In the genomic region with DNA sequence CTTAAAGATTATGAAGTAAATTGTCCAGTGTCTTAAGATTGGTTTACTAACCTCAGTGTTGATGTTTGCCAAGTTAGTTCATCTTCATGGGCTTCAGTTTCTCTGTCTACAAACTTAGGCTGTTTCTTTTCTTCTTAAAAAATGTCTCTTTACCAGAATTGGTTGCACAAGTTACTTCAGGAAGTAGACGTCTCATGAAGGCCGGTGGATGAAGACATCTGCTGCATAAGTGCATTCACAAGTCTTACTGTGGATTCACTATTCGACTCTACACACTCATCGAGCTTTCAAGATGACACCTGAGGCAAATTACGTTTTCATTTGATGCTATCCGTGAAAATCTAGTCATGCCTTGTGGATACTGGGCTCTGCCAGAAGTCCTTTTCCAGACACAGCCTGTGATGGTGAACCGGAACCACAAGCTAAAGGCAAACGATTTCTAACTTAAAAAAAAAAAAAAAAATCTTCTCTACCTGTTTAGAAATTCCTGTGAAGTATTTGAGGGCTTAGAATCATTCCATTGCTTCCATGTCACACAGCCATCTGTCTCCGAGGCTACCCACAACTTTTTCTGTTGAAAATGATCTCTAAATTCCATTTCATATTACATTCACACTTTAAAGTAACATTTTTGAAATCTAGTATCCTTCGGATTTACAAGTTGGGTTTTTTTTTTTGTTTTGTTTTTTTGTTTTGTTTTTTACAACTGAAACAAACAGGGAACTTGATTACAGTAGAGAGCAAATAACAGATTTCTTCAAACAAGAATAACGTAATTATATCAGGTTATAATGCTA, we compare ENCODE assay signal across 11 mouse cellular contexts. TPM values are rescaled to one million over a fixed set of nuclear protein-coding genes. Genes with fewer than 3 reads are reported as not detected.
DNase-seq lines count a peak whose midpoint lies in the region; ATAC-seq and TF ChIP-seq lines count a peak whose summit lies in the region.
"Had no signal": no experiment of that assay in that cellular context is flagged by ENCODE, and none has a peak within 500 bp of the region (broad histone marks: within the 10 kb centered on the region; RNA-seq: fewer than 3 reads in every experiment).

No protein-coding gene starts in this region.

- ATAC-seq in lung, postnatal 0 days = no peak
- ATAC-seq in limb, embryonic 13.5 days (ENCODE audit: low FRiP score, low read depth) = no peak
- ATAC-seq in stomach, embryonic 14.5 days (ENCODE audit: insufficient number of reproducible peaks, insufficient read depth, low FRiP score, low read depth) = no peak

- peak overlapping the region; percentile 94; the same call in 1 of the 2 replicates for H3K27ac ChIP-seq in heart, embryonic 10.5 days
- no peak overlapping the region for H3K27ac ChIP-seq in lung, postnatal 0 days (ENCODE audit: low read length)
- H3K27ac ChIP-seq in limb, embryonic 13.5 days = no peak overlapping the region
- no peak overlapping the region for H3K27ac ChIP-seq in stomach, embryonic 14.5 days (ENCODE audit: low read length)

- peak overlapping the region; percentile 61 for H3K4me2 ChIP-seq in lung, postnatal 0 days (replicated peaks; ENCODE audit: low read depth, low read length)
- H3K4me2 ChIP-seq in limb, embryonic 13.5 days (replicated peaks) = peak overlapping the region; percentile 54
- H3K4me2 ChIP-seq in stomach, embryonic 14.5 days (replicated peaks; ENCODE audit: low read depth, low read length) = peak overlapping the region; percentile 44

- H3K27me3 ChIP-seq in heart, embryonic 10.5 days (ENCODE audit: insufficient read depth, poor library complexity, severe bottlenecking) = no peaks in the 10 kb centered on the region
- no peaks in the 10 kb centered on the region for H3K27me3 ChIP-seq in lung, postnatal 0 days (replicated peaks; ENCODE audit: insufficient read depth, low read length)
- H3K27me3 ChIP-seq in limb, embryonic 13.5 days = no peaks in the 10 kb centered on the region
- no peaks in the 10 kb centered on the region for H3K27me3 ChIP-seq in stomach, embryonic 14.5 days (ENCODE audit: control insufficient read depth, insufficient read depth, low read length)
- H3K27me3 ChIP-seq: megakaryocyte, embryonic 14.5 days had no signal

- no peaks in the 10 kb centered on the region for H3K9me3 ChIP-seq in heart, embryonic 10.5 days
- no peaks in the 10 kb centered on the region for H3K9me3 ChIP-seq in lung, postnatal 0 days (ENCODE audit: low read length)
- no peaks in the 10 kb centered on the region for H3K9me3 ChIP-seq in limb, embryonic 13.5 days
- H3K9me3 ChIP-seq in stomach, embryonic 14.5 days (ENCODE audit: control insufficient read depth, low read depth, low read length) = no peaks in the 10 kb centered on the region
- H3K9me3 ChIP-seq: megakaryocyte, embryonic 14.5 days had no signal

- 78% methylated on average over 11 of the region's 11 CpGs for WGBS in heart, embryonic 10.5 days
- WGBS in lung, postnatal 0 days = 76% methylated on average over 11 of the region's 11 CpGs
- 81% methylated on average over 11 of the region's 11 CpGs for WGBS in limb, embryonic 13.5 days
- 77% methylated on average over 11 of the region's 11 CpGs for WGBS in stomach, embryonic 14.5 days

- no peak for TF ChIP-seq EP300 in lung, postnatal 0 days (IDR thresholded peaks at IDR 0.05)

- intact Hi-C loops in heart, postnatal 14 days (cut with DNase I) = loop anchor here (5.0 kb wide), 1 partner anchor 275 kb away; no protein-coding TSS in a partner anchor

- no peak for DNase-seq in heart, embryonic 10.5 days (ENCODE audit: low spot score)
- DNase-seq in heart, postnatal 14 days = no peak
- DNase-seq in lung, postnatal 0 days (ENCODE audit: low spot score) = no peak
- no peak for DNase-seq in lung, postnatal 4 days
- no peak for DNase-seq in right cerebral cortex, adult 2 months (ENCODE audit: low spot score in 2 of 2)
- no peak for DNase-seq in kidney, postnatal 25 days

- H3K9ac ChIP-seq in lung, postnatal 0 days (replicated peaks; ENCODE audit: low read depth) = no peak overlapping the region
- H3K9ac ChIP-seq in limb, embryonic 13.5 days = no peak overlapping the region
- no peak overlapping the region for H3K9ac ChIP-seq in stomach, embryonic 14.5 days (replicated peaks; ENCODE audit: low read depth, low read length)

- peaks cover 3% of the 10 kb centered on the region; the same call in 1 of the 2 replicates for H3K4me1 ChIP-seq in heart, embryonic 10.5 days
- H3K4me1 ChIP-seq in lung, postnatal 0 days (ENCODE audit: insufficient read depth, low read depth, low read length) = no peaks in the 10 kb centered on the region
- peaks cover 7% of the 10 kb centered on the region for H3K4me1 ChIP-seq in limb, embryonic 13.5 days
- H3K4me1 ChIP-seq in stomach, embryonic 14.5 days (ENCODE audit: control insufficient read depth, insufficient read depth, low read length) = peaks cover 3% of the 10 kb centered on the region; the same call in 1 of the 2 replicates

- no peak for TF ChIP-seq CTCF in lung, postnatal 0 days (IDR thresholded peaks at IDR 0.05)

- peaks cover 17% of the 10 kb centered on the region for H3K36me3 ChIP-seq in heart, embryonic 10.5 days
- peaks cover 12% of the 10 kb centered on the region for H3K36me3 ChIP-seq in lung, postnatal 0 days (ENCODE audit: insufficient read depth, low read length)
- peaks cover 22% of the 10 kb centered on the region for H3K36me3 ChIP-seq in limb, embryonic 13.5 days
- H3K36me3 ChIP-seq in stomach, embryonic 14.5 days (ENCODE audit: control insufficient read depth, insufficient read depth, low read length) = peaks cover 11% of the 10 kb centered on the region; the same call in 1 of the 2 replicates

- peak overlapping the region; percentile 78 for H3K4me3 ChIP-seq in heart, embryonic 10.5 days
- H3K4me3 ChIP-seq in lung, postnatal 0 days (ENCODE audit: low read depth, low read length) = peak overlapping the region; percentile 73; the same call in 1 of the 2 replicates
- peak overlapping the region; percentile 79 for H3K4me3 ChIP-seq in limb, embryonic 13.5 days
- H3K4me3 ChIP-seq in stomach, embryonic 14.5 days (ENCODE audit: low read depth, low read length) = peak overlapping the region; percentile 78

RNA-seq across cellular contexts. Expression of a gene that starts 0.8 kb away (rescaled TPM):
- 106 TPM in 2 replicates for polyA plus RNA-seq in heart, embryonic 10.5 days (2016; fragmentation: Nextera tagmentation; extraction: Ambion mirVana)
- 10 to 100 TPM; 56.3 to 61.4 TPM for total RNA-seq in heart, postnatal 14 days (2021)
- 80.4 and 81.8 TPM in 2 replicates for polyA plus RNA-seq in lung, postnatal 0 days (2015; fragmentation: Nextera tagmentation; extraction: Ambion mirVana)
- polyA plus RNA-seq in limb, embryonic 13.5 days (2015; fragmentation: Nextera tagmentation; extraction: Ambion mirVana) = 130 and 142 TPM in 2 replicates
- 128 and 131 TPM in 2 replicates for polyA plus RNA-seq in stomach, embryonic 14.5 days (2014; fragmentation: Nextera tagmentation; extraction: Ambion mirVana)

RNA-seq across cellular contexts. Expression of a gene that starts 8.0 kb away (rescaled TPM):
- not detected in 2 replicates for polyA plus RNA-seq in heart, embryonic 10.5 days (2016; fragmentation: Nextera tagmentation; extraction: Ambion mirVana)
- total RNA-seq in heart, postnatal 14 days (2021) = not detected
- 0.08 and 0.18 TPM in 2 replicates for polyA plus RNA-seq in lung, postnatal 0 days (2015; fragmentation: Nextera tagmentation; extraction: Ambion mirVana)
- polyA plus RNA-seq in limb, embryonic 13.5 days (2015; fragmentation: Nextera tagmentation; extraction: Ambion mirVana) = 0.11 TPM in 1 of 2 replicates, not detected in the other
- polyA plus RNA-seq in stomach, embryonic 14.5 days (2014; fragmentation: Nextera tagmentation; extraction: Ambion mirVana) = 0.17 TPM in 1 of 2 replicates, not detected in the other
- total RNA-seq: adrenal gland, adult 8-10 months had no signal

RNA-seq across cellular contexts. Expression of a gene that starts 36.1 kb away (rescaled TPM):
- polyA plus RNA-seq in heart, embryonic 10.5 days (2016; fragmentation: Nextera tagmentation; extraction: Ambion mirVana) = not detected in 2 replicates
- not detected for total RNA-seq in heart, postnatal 14 days (2021)
- polyA plus RNA-seq in lung, postnatal 0 days (2015; fragmentation: Nextera tagmentation; extraction: Ambion mirVana) = not detected in 2 replicates
- polyA plus RNA-seq in limb, embryonic 13.5 days (2015; fragmentation: Nextera tagmentation; extraction: Ambion mirVana) = not detected in 2 replicates
- polyA plus RNA-seq in stomach, embryonic 14.5 days (2014; fragmentation: Nextera tagmentation; extraction: Ambion mirVana) = not detected in 2 replicates
- total RNA-seq: adrenal gland, adult 8-10 months had no signal
- polyA plus RNA-seq: kidney, adult 2 months had no signal

RNA-seq across cellular contexts. Expression of a gene that starts 56.8 kb away (rescaled TPM):
- polyA plus RNA-seq in heart, embryonic 10.5 days (2016; fragmentation: Nextera tagmentation; extraction: Ambion mirVana) = 63.5 and 89.9 TPM in 2 replicates
- 10 to 100 TPM; 29.3 to 30.6 TPM for total RNA-seq in heart, postnatal 14 days (2021)
- 13.4 and 14.2 TPM in 2 replicates for polyA plus RNA-seq in lung, postnatal 0 days (2015; fragmentation: Nextera tagmentation; extraction: Ambion mirVana)
- polyA plus RNA-seq in limb, embryonic 13.5 days (2015; fragmentation: Nextera tagmentation; extraction: Ambion mirVana) = 20.7 and 20.9 TPM in 2 replicates
- polyA plus RNA-seq in stomach, embryonic 14.5 days (2014; fragmentation: Nextera tagmentation; extraction: Ambion mirVana) = 24.4 and 28.1 TPM in 2 replicates
